ENCODE assay signal across 30 mouse cellular contexts in genomic region chr1:188910656-188911055, GRCm38 (mm10).
"Had no signal": no experiment of that assay in that cellular context is flagged by ENCODE, and none has a peak within 500 bp of the region (broad histone marks: within the 10 kb centered on the region; RNA-seq: fewer than 3 reads in every experiment).

No protein-coding gene starts in this region.

- ATAC-seq: liver, embryonic 12.5 days; liver, postnatal 0 days; lung, postnatal 0 days; midbrain, embryonic 13.5 days; midbrain, embryonic 15.5 days; midbrain, embryonic 16.5 days had no signal

- H3K4me2 ChIP-seq: limb, embryonic 12.5 days; limb, embryonic 13.5 days; limb, embryonic 15.5 days; liver, embryonic 11.5 days; liver, embryonic 12.5 days; liver, embryonic 13.5 days; lung, embryonic 14.5 days; lung, embryonic 15.5 days; midbrain, embryonic 11.5 days; midbrain, embryonic 12.5 days; midbrain, embryonic 13.5 days; midbrain, embryonic 15.5 days; neural tube, embryonic 12.5 days had no signal

- H3K27me3 ChIP-seq: limb, embryonic 12.5 days; limb, embryonic 13.5 days; liver, embryonic 12.5 days; liver, embryonic 13.5 days; lung, embryonic 15.5 days; megakaryocyte, embryonic 14.5 days; midbrain, embryonic 12.5 days; midbrain, embryonic 13.5 days; midbrain, embryonic 15.5 days; neural tube, embryonic 12.5 days had no signal

- H3K4me3 ChIP-seq: limb, embryonic 10.5 days; limb, embryonic 12.5 days; limb, embryonic 13.5 days; limb, embryonic 15.5 days; liver, embryonic 12.5 days; liver, embryonic 13.5 days; lung, embryonic 15.5 days; midbrain, embryonic 10.5 days; midbrain, embryonic 12.5 days; midbrain, embryonic 13.5 days; midbrain, embryonic 15.5 days; myocyte; neural tube, embryonic 12.5 days had no signal

- H3K4me1 ChIP-seq: limb, embryonic 15.5 days; liver, embryonic 12.5 days; liver, embryonic 13.5 days; lung, embryonic 15.5 days; megakaryocyte, embryonic 14.5 days; midbrain, embryonic 12.5 days; midbrain, embryonic 13.5 days; midbrain, embryonic 15.5 days; neural tube, embryonic 12.5 days had no signal

- DNase-seq: left cerebral cortex, postnatal 4 days; liver, embryonic 13.5 days; liver, postnatal 0 days; lung, adult 18-20 months; lung, adult 2 months; lung, embryonic 14.5 days; lung, postnatal 10 days; lung, postnatal 14 days; lung, postnatal 36 days; lung, postnatal 4 days; midbrain, embryonic 14.5 days had no signal

- H3K36me3 ChIP-seq: limb, embryonic 10.5 days; limb, embryonic 12.5 days; limb, embryonic 13.5 days; limb, embryonic 15.5 days; liver, embryonic 12.5 days; liver, embryonic 13.5 days; lung, embryonic 15.5 days; midbrain, embryonic 10.5 days; midbrain, embryonic 12.5 days; midbrain, embryonic 13.5 days; midbrain, embryonic 15.5 days; neural tube, embryonic 12.5 days had no signal

- H3K9ac ChIP-seq: limb, embryonic 12.5 days; limb, embryonic 13.5 days; limb, embryonic 15.5 days; liver, embryonic 12.5 days; liver, embryonic 13.5 days; liver, embryonic 14.5 days; liver, postnatal 0 days; lung, embryonic 14.5 days; lung, embryonic 15.5 days; midbrain, embryonic 12.5 days; midbrain, embryonic 13.5 days; midbrain, embryonic 15.5 days; neural tube, embryonic 12.5 days had no signal

- H3K27ac ChIP-seq: limb, embryonic 10.5 days; limb, embryonic 12.5 days; limb, embryonic 13.5 days; limb, embryonic 15.5 days; liver, embryonic 12.5 days; liver, embryonic 13.5 days; liver, embryonic 14.5 days; lung, embryonic 15.5 days; macrophage; midbrain, embryonic 10.5 days; midbrain, embryonic 12.5 days; midbrain, embryonic 13.5 days; midbrain, embryonic 15.5 days; neural tube, embryonic 12.5 days had no signal

- H3K9me3 ChIP-seq: limb, embryonic 10.5 days; limb, embryonic 12.5 days; limb, embryonic 13.5 days; limb, embryonic 15.5 days; liver, embryonic 12.5 days; liver, embryonic 13.5 days; lung, embryonic 15.5 days; midbrain, embryonic 10.5 days; midbrain, embryonic 12.5 days; midbrain, embryonic 13.5 days; midbrain, embryonic 15.5 days; neural tube, embryonic 12.5 days had no signal
